Mouse (Mus musculus): ENCODE measurements around the gene Ntm. TPM values are rescaled to one million over a fixed set of nuclear protein-coding genes. Genes with fewer than 3 reads are reported as not detected.

Ntm gene
- polyA plus RNA-seq, 1 experiment from 2014 or later, result 30.6 TPM

GRCm38 (mm10) chr9:29956936-29957335, 6.0 kb downstream of the Ntm start:
- H3K36me3 ChIP-seq (ENCODE audit: control insufficient read depth, insufficient read depth, low read length), result no peaks in the 10 kb centered on the region
- no peak overlapping the region for H3K9ac ChIP-seq (ENCODE audit: low read depth, low read length)
- H3K4me3 ChIP-seq (ENCODE audit: low read depth, low read length), result no peak overlapping the region
- H3K27ac ChIP-seq (ENCODE audit: low read depth, low read length), result no peak overlapping the region
- H3K4me1 ChIP-seq (replicated peaks; ENCODE audit: control insufficient read depth, insufficient read depth, low read length), result 0 out of 2 replicates have a peak, but pooled peaks cover 2% of the 10 kb centered on the region
- no peaks in the 10 kb centered on the region for H3K9me3 ChIP-seq (ENCODE audit: control insufficient read depth, low read length)
- no peak overlapping the region for H3K4me2 ChIP-seq (replicated peaks; ENCODE audit: low read depth, low read length)
- H3K27me3 ChIP-seq (ENCODE audit: control insufficient read depth, insufficient read depth, low read length), result 0 out of 2 replicates have a peak, but pooled peaks cover 3% of the 10 kb centered on the region
- DNase-seq (ENCODE audit: low spot score) (no peak), ATAC-seq (ENCODE audit: low FRiP score) (no peak)
- WGBS, result 77% methylated on average over 5 of the region's 5 CpGs

DNA sequence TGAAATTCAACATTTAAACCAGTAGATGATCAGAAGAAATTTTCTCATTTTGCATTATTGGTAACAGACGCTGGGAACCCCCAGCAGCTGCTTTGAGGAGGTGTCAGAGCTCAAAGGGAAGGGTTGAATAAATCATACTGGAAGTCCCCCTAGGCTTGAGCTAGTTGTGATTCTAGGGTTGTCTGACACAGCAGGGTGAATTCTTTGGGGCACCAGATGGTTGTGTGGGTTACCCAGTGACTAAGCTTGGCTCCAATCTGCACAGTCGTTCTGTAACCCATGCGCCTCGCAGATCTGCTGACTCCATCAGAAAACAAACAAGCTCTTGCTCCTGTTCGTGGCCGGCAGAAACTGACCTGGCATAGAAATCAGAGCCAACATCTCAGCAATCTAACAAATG, 8.9 kb downstream of the Ntm start:
- 66% methylated on average over 6 of the region's 6 CpGs for WGBS

GRCm38 (mm10) chr9:29949041-29949440, 13.9 kb downstream of the Ntm start:
- Histone ChIP-seq H3K9ac (ENCODE audit: low read depth, low read length) (no peak overlapping the region), H3K4me1 (replicated peaks; ENCODE audit: control insufficient read depth, insufficient read depth, low read length) (no peaks in the 10 kb centered on the region), H3K4me2 (replicated peaks; ENCODE audit: low read depth, low read length) (no peak overlapping the region), H3K4me3 (ENCODE audit: low read depth, low read length) (no peak overlapping the region), H3K9me3 (ENCODE audit: control insufficient read depth, low read length) (no peaks in the 10 kb centered on the region), H3K27me3 (ENCODE audit: control insufficient read depth, insufficient read depth, low read length) (no peaks in the 10 kb centered on the region), H3K36me3 (ENCODE audit: control insufficient read depth, insufficient read depth, low read length) (no peaks in the 10 kb centered on the region), H3K27ac (ENCODE audit: low read depth, low read length) (no peak overlapping the region)
- WGBS, result 95% methylated on average over 3 of the region's 3 CpGs
- ATAC-seq (ENCODE audit: low FRiP score), result no peak
- no peak for DNase-seq (ENCODE audit: low spot score)

More for the DNA sequence above, 8.9 kb downstream of the Ntm start:
- no peak for ATAC-seq (ENCODE audit: low FRiP score)
- no peak for DNase-seq (ENCODE audit: low spot score)
- no peaks in the 10 kb centered on the region for H3K36me3 ChIP-seq (ENCODE audit: control insufficient read depth, insufficient read depth, low read length)
- no peak overlapping the region for H3K4me2 ChIP-seq (replicated peaks; ENCODE audit: low read depth, low read length)
- no peak overlapping the region for H3K27ac ChIP-seq (ENCODE audit: low read depth, low read length)
- no peaks in the 10 kb centered on the region for H3K27me3 ChIP-seq (ENCODE audit: control insufficient read depth, insufficient read depth, low read length)
- no peaks in the 10 kb centered on the region for H3K9me3 ChIP-seq (ENCODE audit: control insufficient read depth, low read length)
- H3K4me3 ChIP-seq (ENCODE audit: low read depth, low read length), result no peak overlapping the region
- no peak overlapping the region for H3K9ac ChIP-seq (ENCODE audit: low read depth, low read length)
- H3K4me1 ChIP-seq (replicated peaks; ENCODE audit: control insufficient read depth, insufficient read depth, low read length), result no peaks in the 10 kb centered on the region

- Histone ChIP-seq H3K4me2 (replicated peaks; ENCODE audit: low read depth, low read length) (no peak overlapping the region), H3K4me1 (replicated peaks; ENCODE audit: control insufficient read depth, insufficient read depth, low read length) (no peaks in the 10 kb centered on the region; the same call in 1 of the 2 replicates), H3K4me3 (ENCODE audit: low read depth, low read length) (no peak overlapping the region), H3K27ac (ENCODE audit: low read depth, low read length) (no peak overlapping the region), H3K27me3 (ENCODE audit: control insufficient read depth, insufficient read depth, low read length) (0 out of 2 replicates have a peak, but pooled peaks cover 3% of the 10 kb centered on the region), H3K9me3 (ENCODE audit: control insufficient read depth, low read length) (no peaks in the 10 kb centered on the region), H3K9ac (ENCODE audit: low read depth, low read length) (no peak overlapping the region), H3K36me3 (ENCODE audit: control insufficient read depth, insufficient read depth, low read length) (no peaks in the 10 kb centered on the region)
- no peak for DNase-seq (ENCODE audit: low spot score)
- 28% methylated on average over 20 of the region's 20 CpGs for WGBS
- ATAC-seq (ENCODE audit: low FRiP score), result no peak
Observed at GRCm38 (mm10) chr9:29943209-29944070, 19.5 kb downstream of the Ntm start.

GRCm38 (mm10) chr9:29942183-29942952, 20.6 kb downstream of the Ntm start:
- ATAC-seq (ENCODE audit: low FRiP score) (no peak), DNase-seq (ENCODE audit: low spot score) (no peak)
- no peaks in the 10 kb centered on the region for H3K9me3 ChIP-seq (ENCODE audit: control insufficient read depth, low read length)
- no peak overlapping the region for H3K9ac ChIP-seq (ENCODE audit: low read depth, low read length)
- H3K4me1 ChIP-seq (replicated peaks; ENCODE audit: control insufficient read depth, insufficient read depth, low read length), result no peaks in the 10 kb centered on the region; the same call in 1 of the 2 replicates
- H3K4me3 ChIP-seq (ENCODE audit: low read depth, low read length), result no peak overlapping the region
- H3K27me3 ChIP-seq (ENCODE audit: control insufficient read depth, insufficient read depth, low read length), result 0 out of 2 replicates have a peak, but pooled peaks cover 3% of the 10 kb centered on the region
- H3K27ac ChIP-seq (ENCODE audit: low read depth, low read length), result no peak overlapping the region
- 62% methylated on average over 11 of the region's 11 CpGs for WGBS
- H3K36me3 ChIP-seq (ENCODE audit: control insufficient read depth, insufficient read depth, low read length), result no peaks in the 10 kb centered on the region
- H3K4me2 ChIP-seq (replicated peaks; ENCODE audit: low read depth, low read length), result no peak overlapping the region

DNA sequence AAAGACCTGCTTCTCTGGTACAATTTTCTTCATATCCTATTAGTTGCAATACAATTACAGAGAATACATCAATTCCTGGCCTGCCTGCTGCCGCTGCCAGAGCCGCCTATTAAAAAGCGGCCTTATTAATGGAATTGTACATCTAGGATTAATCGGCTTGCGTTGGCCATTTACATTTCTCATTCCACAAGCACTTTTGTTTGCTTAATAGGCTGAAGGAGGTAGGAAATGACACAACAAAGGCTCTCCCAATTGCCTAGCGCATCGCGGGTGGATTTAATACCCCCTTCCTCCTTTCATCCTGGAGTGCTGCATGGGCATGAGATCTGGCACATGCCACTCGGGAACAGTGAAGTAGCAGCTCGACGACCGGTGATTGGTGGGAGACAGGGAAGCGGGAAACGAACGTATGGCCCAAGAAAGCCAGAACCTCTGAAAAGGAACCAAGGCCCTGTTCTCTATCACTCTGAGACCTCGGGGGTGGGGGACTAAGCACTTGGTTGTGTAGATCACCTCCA, 23.4 kb downstream of the Ntm start:
- 0 out of 2 replicates have a peak, but pooled peaks cover 3% of the 10 kb centered on the region for H3K27me3 ChIP-seq (ENCODE audit: control insufficient read depth, insufficient read depth, low read length)
- H3K4me3 ChIP-seq (ENCODE audit: low read depth, low read length), result no peak overlapping the region
- no peak overlapping the region for H3K4me2 ChIP-seq (replicated peaks; ENCODE audit: low read depth, low read length)
- 91% methylated on average over 16 of the region's 16 CpGs for WGBS
- ATAC-seq (ENCODE audit: low FRiP score), result no peak
- no peak overlapping the region for H3K27ac ChIP-seq (ENCODE audit: low read depth, low read length)
- H3K36me3 ChIP-seq (ENCODE audit: control insufficient read depth, insufficient read depth, low read length), result no peaks in the 10 kb centered on the region
- no peak for DNase-seq (ENCODE audit: low spot score)
- H3K9me3 ChIP-seq (ENCODE audit: control insufficient read depth, low read length), result no peaks in the 10 kb centered on the region
- H3K4me1 ChIP-seq (replicated peaks; ENCODE audit: control insufficient read depth, insufficient read depth, low read length), result no peaks in the 10 kb centered on the region; the same call in 1 of the 2 replicates
- no peak overlapping the region for H3K9ac ChIP-seq (ENCODE audit: low read depth, low read length)

GRCm38 (mm10) chr9:29928796-29929195, 34.1 kb downstream of the Ntm start:
- Histone ChIP-seq H3K9ac (ENCODE audit: low read depth, low read length) (no peak overlapping the region), H3K36me3 (ENCODE audit: control insufficient read depth, insufficient read depth, low read length) (no peaks in the 10 kb centered on the region), H3K4me1 (replicated peaks; ENCODE audit: control insufficient read depth, insufficient read depth, low read length) (no peaks in the 10 kb centered on the region), H3K27me3 (ENCODE audit: control insufficient read depth, insufficient read depth, low read length) (no peaks in the 10 kb centered on the region), H3K4me3 (ENCODE audit: low read depth, low read length) (no peak overlapping the region), H3K4me2 (replicated peaks; ENCODE audit: low read depth, low read length) (no peak overlapping the region), H3K9me3 (ENCODE audit: control insufficient read depth, low read length) (no peaks in the 10 kb centered on the region), H3K27ac (ENCODE audit: low read depth, low read length) (no peak overlapping the region)
- ATAC-seq (ENCODE audit: low FRiP score), result no peak
- DNase-seq (ENCODE audit: low spot score), result no peak
- 88% methylated on average over 4 of the region's 4 CpGs for WGBS

DNA sequence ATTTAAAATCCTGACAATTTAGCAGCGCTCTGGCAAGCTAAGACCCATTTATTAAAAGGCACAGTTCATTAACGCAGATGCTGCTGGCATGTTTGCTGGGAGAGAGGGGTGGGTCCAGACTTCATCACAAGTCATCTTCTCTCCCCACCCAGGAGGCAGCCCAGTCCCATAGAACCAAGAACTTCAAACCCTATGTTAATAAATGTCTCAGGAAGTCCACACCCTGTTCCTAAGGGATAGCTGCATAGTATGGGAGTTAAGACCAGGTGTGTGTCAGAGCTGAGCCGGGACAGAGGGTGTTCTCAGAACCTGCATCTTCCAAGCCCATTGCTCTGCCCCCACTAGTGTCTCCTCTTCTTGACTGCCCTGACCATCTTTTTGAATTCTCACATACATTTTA, 37.6 kb downstream of the Ntm start:
- H3K36me3 ChIP-seq (ENCODE audit: control insufficient read depth, insufficient read depth, low read length), result no peaks in the 10 kb centered on the region
- ATAC-seq (ENCODE audit: low FRiP score), result no peak
- H3K4me3 ChIP-seq (ENCODE audit: low read depth, low read length), result no peak overlapping the region
- no peak overlapping the region for H3K27ac ChIP-seq (ENCODE audit: low read depth, low read length)
- no peaks in the 10 kb centered on the region for H3K27me3 ChIP-seq (ENCODE audit: control insufficient read depth, insufficient read depth, low read length)
- WGBS, result 80% methylated on average over 3 of the region's 3 CpGs
- H3K4me1 ChIP-seq (replicated peaks; ENCODE audit: control insufficient read depth, insufficient read depth, low read length), result peaks cover 3% of the 10 kb centered on the region; the same call in 1 of the 2 replicates
- DNase-seq (ENCODE audit: low spot score), result no peak
- H3K9me3 ChIP-seq (ENCODE audit: control insufficient read depth, low read length), result no peaks in the 10 kb centered on the region
- no peak overlapping the region for H3K9ac ChIP-seq (ENCODE audit: low read depth, low read length)
- H3K4me2 ChIP-seq (replicated peaks; ENCODE audit: low read depth, low read length), result no peak overlapping the region

Data from hindbrain, embryonic 11.5 days (tissue).